Mouse (Mus musculus) kidney, adult 2 months (tissue): ENCODE results near the gene Galnt2.

Source experiments
- CTCF ChIP-seq: fragments of 200-500 bp; conservative IDR thresholded peaks from 2 replicates; pipeline ENCODE4 v1.5.1; 2011; ENCODE audit warnings: low read depth, mild to moderate bottlenecking, control low read depth, low read length, moderate library complexity, mixed read lengths; ENCODE audit not compliant: insufficient read depth, insufficient read length
- POLR2A ChIP-seq: fragments of 200-500 bp; IDR thresholded peaks from one replicate; pipeline ENCODE4 v1.6.1; 2011; ENCODE audit warnings: low read depth, low read length, control low read depth

DNA sequence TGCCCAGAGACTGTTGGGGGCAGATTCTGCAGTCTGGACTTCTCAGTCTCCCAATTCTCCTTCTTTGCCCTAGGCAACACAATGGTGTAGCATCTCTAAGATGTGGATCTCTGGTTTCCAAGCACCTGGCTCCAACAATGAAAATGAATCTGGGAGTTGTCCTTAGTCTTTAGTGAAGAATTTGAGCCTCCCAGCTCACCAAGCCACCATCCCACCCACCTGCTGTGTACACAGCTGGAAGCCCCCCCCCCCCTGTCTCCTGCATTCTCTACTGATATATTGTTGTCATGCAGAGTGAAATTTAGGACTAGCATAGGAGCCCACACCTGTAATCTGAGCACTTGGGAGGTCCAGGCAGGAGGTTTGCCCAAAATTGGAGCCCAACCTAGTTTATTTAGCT lies 14.2 kb upstream of the Galnt2 start:
- no peak for TF ChIP-seq CTCF
- TF ChIP-seq POLR2A, result no peak
